Mouse (Mus musculus): ENCODE results near the gene Tpp1.
"Not testable (repeated sequence)": the region's sequence is repeated elsewhere in the genome, so short reads cannot be mapped to it uniquely, and the experiment has no call there.

Gene Tpp1

DNA sequence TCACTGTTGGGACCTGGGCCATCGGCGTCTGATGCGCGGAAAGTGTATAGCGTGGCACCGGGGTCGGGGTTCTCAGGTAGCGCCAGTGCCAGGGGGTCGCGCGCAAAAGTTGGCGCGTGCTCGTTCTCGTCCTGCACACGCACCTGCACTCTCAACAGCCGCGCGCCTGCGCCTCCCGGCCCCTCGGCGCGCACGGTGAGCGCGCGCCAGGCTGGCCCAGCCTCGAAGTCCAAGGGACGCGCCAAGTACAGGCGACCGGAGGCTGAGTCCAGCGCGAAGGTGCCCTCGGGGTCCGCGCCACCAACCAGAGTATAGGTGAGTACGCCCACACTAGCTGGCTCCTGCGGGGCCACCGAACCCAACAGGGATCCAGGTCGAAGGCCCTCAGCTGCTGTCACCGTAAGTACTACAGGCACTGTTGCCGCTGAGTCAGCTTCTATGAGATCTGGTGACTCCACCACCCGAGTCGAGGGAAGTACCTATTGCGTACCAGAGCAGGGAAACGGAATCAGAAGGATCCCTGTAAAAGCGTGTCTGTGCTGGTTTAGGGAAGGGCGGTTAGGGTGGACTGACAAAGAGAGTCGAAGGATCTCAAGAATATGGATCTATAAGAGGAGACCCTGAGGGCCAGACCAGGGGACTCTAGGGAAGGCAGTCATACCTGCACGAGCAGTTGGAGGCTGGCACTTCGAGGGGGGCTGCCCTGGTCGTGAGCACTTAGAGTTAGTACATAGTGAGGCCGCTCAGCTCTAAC, 10.7 kb upstream of the Tpp1 start:
- no peak for DNase-seq (ENCODE audit: low read depth, low spot score)

DNA sequence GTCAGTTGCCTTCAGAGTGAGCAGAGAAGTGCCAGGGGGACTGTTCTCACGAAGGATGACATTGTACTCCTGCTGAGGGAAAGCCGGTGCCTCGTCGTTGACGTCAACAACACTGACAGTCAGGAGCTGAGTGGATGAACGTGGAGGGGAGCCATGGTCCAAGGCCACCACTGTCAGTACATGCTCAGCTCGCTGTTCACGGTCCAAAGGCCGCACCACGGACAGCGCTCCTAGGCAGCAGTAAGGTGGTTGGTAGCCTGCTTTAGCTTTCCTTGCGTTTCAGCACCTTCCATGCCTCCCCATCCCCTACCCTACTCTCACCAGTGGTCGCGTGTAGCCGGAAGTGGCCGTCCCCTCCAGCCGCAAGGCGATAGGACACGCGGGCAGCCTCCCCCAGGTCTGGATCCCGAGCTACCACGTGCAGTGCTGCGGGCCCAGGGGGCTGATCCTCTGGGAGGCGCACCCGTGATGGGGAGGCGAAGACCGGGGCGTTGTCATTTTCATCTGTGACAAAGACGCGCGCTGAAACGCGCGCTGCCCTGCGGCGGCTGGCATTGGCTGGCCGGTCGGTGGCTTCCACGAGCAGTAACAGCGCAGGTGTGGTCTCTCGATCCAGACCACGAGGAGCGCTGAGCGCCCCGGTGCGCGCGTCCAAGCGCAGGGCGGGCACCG, 9.9 kb upstream of the Tpp1 start:
- no peak for DNase-seq (ENCODE audit: low read depth, low spot score)

DNA sequence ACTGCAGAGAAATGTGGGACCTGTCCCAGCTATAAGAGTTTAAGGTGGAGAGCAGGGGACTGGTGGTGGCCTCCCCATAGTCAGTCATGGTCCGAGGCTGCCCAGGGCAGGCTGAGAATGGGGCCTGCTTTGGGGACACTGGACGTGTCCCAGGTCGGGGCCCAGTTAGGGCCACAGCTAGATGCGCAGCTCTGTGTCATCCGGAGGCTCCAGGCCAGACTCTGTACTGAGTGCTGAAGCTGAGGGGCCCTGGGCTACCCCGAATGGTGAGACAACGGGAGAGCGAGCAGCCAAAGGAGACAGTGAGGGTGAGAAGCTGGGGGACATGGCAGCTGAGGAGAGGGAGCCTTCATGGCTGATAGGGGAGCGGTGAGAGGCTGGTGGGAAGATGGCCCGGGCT, 1.2 kb upstream of the Tpp1 start:
- DNase-seq (ENCODE audit: low read depth, low spot score), result no peak

DNA sequence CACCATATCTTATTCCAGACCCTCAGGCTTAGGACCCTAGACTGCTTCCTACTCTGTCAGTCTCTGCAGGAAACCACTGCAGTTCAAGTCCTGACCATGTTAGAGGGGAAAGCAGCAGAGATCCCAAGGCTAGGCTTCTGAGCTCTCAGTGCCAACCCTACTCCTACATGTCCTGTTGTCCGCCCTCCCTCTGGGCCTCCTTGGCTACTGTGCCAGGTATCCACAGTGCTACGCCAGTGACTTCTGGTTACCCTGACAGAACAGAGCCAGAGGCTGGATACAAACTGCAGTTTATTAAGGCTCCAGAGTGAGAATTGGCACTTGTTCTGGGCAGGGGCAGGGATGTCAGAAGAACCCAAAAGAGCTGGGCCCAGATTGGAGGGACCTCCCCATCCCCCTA, 681 bp upstream of the Tpp1 start:
- DNase-seq (ENCODE audit: low read depth, low spot score), result no peak

DNA sequence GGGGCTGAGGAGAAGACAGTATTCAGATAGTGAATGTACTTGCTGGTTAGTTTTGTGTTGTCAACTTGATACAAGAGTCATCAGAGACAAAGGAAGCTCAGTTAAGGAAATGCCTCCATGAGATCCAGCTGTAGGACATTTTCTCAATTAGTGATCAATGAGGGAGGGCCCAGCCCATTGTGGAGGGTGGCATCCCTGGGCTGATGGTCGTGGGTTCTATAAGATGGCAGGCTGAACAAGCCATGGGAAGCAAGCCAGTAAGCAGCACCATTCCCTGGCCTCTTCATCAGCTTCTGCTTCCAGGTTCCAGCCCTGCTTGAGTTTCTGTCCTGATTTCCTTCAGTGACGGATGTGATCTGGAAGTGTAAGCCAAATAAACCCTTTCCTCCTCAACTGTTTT, 4.3 kb downstream of the Tpp1 start:
- no peak for DNase-seq (ENCODE audit: low read depth, low spot score)

DNA sequence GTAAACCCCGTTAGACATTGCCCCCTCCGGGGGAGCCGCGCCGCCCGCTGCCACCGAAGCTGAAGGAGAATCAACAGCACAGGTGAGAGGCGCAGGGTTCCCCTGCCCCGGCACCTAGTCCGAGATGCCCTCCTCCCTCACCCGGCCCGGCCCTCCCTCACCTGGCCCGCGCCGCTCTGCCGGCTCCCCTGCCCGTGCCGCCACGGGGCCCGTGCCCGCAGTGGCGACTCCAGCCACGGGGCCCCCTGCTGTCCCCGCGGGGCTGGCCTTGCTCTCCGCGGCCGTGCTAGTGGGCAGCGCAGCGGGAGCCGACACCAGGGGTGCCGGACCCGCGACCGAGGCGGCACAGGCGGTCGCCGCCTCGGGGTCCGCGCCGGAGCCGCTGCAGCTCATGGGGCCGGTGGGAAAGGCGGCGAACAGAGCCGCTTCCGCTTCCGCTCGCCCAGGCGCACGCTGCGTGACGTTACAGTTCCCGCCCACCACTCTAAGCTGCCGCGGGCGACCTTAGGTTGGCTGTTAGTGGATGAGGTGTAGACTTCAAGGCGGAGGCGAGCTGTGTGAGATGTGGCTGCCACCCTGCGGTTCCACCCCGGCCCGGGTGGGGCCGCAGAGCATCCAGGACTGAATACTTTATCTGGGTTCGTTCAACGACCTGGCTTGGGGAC, 8.0 kb downstream of the Tpp1 start, which contains the start of gene Taf10:
Taf10 (minus strand) TSS at position 436 of the 665 bp plus-strand sequence.
- peak; percentile 58 for DNase-seq (ENCODE audit: low read depth, low spot score)

DNA sequence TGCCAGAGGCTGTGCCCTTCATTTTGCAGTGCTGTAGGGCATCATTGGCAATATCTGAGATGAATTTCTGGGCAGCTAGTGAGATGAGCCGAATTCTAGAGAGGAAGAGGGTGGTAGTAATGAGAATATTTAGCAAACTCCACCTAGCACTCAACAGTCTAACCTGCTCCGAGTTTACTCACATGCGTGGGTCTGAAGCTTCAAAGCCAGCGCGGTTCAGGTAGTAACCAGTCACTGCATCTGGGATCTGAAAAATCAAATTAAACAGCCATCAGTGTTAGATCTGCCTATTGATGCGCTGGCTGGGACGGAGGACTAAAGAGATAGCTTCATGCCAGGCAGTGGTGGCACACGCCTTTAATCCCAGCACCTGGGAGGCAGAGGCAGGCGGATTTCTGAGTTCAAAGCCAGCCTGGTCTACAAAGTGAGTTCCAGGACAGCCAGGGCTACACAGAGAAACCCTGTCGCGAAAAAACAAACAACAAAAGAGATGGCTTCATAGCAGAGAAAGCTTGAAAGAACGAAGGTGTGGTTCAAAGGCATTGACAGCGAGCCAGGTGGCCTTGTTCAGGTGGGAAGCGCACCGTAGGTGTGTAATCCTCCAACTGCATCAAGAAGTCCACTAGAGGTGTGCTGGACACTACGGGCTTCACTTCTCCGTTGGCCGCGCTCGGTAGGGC, 8.6 kb downstream of the Tpp1 start:
- DNase-seq (ENCODE audit: low read depth, low spot score), result not testable (repeated sequence)

DNA sequence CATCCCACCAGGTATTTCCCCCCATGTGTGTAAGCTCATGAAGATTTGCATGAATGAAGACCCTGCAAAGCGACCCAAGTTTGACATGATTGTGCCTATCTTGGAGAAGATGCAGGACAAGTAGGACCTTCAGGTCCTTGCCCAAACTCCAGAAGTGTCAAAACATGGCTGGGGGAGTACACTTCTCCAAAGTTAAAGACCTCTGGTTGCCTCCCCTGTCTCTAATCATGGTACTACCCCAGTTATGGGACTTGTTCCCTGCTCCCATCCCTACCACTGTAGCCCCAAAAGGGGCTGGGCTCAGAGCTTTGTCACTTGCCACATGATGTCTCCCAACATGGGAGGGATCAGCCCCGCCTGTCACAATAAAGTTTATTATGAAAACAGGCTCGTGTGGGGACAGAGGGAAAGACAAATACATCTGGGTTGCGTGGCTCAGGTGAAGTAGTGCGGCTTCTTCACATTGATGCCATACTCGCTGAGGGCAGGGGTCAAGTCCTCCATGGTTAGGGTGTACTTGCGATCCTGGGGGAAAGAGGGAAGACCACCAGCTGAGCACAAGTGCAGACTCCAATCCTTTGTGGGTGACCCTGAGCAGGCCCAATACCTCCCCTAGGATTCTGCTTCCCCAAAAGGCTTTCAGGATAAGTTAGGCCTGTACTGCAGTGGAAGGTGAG, 9.4 kb downstream of the Tpp1 start:
- DNase-seq (ENCODE audit: low read depth, low spot score), result not testable (repeated sequence)

DNA sequence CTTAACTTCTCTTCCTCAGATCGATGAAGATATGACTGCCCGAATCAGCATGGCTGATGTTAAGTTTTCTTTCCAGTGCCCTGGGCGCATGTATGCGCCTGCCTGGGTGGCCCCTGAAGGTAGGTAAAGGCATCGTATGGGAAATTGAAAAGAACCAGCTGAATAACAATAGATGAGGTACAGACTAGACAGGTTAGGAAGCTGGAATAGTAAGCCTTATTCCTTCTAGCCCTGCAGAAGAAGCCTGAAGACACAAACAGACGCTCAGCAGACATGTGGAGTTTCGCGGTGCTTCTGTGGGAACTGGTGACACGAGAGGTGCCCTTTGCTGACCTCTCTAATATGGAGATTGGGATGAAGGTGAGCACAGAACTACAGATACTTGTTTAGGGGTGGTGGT, 10.1 kb downstream of the Tpp1 start:
- DNase-seq (ENCODE audit: low read depth, low spot score), result no peak

DNA sequence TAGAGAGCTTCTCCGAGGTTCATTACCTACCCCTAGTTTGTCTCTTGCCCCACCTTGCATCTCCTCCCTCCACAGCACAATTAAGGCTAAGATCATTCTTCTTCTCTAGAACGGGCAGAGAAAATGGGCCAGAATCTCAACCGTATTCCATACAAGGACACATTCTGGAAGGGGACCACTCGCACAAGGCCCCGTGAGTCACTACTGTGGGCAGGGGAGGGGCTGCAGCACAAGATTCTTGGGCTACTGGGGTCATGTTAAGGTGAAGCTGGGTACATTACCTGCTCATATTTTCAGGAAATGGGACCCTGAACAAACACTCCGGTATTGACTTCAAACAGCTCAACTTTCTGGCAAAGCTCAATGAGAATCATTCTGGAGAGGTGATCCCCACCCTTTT, 11.2 kb downstream of the Tpp1 start:
- no peak for DNase-seq (ENCODE audit: low read depth, low spot score)

DNA sequence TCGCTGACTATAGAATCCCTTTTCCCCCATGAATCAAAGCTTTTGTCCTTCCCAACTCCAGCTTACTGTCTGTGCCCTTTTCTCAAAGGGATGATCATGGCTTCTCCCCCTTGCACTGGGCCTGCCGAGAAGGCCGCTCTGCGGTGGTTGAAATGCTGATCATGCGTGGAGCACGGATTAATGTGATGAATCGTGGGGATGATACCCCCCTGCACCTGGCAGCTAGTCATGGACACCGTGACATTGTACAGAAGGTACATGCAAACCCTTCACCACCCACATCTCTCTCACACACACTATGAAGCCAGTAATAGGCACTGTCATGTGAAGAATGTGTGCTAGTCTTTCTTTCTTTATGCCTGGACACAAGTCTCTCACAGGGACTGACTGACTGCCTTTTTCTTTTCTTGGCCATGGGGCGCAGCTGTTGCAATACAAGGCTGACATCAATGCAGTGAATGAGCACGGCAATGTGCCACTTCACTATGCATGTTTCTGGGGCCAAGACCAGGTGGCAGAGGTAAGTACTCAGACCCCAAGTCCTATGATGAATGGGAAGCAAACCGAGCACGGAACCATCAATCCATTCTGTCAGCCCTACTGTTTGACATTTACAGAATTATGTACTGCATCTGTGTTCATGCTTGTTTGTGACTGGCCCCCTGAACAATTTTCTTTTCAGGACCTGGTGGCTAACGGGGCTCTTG, 11.8 kb downstream of the Tpp1 start:
- no peak for DNase-seq (ENCODE audit: low read depth, low spot score)

DNA sequence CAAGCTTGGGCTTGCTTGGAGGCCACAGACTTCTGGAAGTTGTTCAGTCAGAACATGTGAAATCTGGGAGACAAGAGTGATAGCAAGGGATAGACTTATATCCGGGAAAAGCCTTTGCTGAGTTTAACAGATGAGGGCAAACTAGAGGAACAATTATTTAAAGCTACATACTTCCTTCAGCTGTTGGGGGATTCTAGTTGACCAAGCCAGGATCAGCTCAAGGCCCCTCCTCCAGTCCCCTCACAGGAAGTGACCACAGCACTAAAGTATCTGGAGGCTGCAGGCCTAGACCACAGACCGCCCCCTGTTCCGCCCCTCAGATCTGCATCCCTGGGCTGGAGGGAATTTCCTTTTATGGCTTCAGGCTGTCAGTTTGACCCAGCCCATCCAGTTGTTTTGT, 13.1 kb downstream of the Tpp1 start:
- no peak for DNase-seq (ENCODE audit: low read depth, low spot score)

DNA sequence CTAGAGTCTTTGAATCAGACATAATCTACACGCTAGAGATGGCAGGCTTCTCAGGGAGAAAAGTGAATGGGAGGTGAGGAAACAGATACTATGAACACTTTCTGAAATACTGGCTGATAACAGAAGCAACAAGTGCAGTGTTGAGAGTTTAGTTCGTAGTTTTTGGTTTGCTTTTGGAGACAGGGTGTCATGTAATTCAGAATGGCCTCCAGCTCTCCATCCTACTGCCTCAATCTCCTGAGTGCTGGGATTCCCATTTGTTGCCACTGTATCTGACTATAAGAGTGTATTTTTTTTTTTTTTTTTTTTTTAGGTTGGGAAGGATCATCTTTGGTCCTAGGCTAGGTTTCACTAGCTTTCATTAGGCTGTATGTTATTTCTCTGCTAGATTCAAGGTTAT, 13.7 kb downstream of the Tpp1 start:
- DNase-seq (ENCODE audit: low read depth, low spot score), result no peak

DNA sequence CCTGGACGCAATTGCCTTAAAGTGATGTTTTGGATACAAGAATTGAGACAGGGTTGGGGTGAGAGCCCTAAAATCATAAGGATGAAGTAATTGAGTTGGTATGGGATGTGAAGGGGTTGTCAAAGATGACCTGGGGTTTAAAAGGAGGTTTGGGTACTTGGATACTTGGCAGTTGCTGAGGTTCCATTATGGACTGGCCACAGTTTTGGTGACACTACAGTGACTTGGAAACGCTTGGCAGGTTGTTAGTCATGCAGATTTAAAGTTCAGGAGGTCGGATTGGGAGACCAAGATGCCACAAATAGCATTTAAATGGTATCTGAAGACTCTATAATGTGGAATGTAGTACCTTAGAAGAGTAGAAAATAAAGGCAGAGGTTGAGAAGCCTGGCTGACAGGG, 14.4 kb downstream of the Tpp1 start:
- no peak for DNase-seq (ENCODE audit: low read depth, low spot score)

DNA sequence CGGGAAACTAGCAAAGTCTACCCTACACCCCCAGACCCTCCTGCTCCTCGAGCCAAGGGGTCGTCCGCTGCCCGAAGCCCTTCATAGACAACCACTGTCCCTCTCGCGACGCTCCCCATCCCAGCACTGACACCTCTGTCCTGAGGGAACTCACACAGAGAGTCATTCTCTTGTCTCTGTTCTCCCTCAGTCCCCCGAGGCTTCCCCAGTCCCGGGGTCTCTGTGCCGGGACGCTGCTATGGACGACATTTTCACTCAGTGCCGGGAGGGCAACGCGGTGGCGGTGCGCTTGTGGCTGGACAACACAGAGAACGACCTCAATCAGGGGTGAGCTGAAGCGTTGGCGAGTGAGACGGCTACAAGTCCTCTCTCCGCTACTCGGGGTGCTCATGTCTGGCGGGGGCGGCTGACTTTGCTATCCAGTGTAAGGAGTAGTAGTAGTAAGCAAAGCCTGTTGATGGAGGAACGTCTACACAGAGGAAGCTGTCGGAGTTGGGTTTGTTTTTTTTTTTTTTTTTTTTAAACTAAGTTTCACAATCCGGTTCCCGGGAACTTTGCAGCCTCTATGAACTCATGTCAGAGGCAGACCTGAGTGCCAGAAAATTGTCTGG, 15.0 kb downstream of the Tpp1 start, which contains the start of gene Rrp8:
Rrp8 (minus strand) TSS at position 475 of the 611 bp plus-strand sequence.
- no peak for DNase-seq (ENCODE audit: low read depth, low spot score)

DNA sequence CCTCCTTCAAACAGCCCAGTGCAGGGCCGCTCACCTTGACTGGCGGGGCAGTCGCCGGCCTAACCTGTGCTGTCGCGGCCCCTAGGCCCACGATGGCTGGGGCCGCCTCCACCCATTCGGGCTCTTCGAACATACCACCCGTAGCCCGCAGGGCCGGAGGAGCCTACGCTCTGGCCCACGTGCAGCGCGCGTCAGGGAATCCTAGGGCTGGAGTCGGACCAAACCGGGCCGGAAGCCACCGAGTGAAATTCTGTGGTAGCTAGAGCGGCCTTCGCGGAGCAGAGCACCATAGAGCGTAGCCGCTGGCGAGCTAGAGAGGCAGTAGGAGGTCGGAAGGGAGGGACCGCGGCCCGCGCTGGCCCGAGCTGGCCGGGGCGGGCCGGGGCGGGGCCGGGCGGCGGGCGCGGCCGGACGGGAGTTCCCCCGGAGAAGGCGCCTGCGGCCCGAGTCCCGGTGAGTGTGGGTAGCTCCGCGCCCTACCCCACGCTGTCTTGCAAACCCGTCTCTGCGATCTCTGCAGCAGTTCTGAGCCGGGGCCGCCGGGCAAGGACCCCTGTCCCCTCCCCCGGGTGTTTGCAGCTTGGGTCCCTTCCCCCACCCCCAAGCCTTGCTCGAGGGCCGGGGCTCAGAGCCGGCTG, 15.7 kb downstream of the Tpp1 start, which contains the start of gene Ilk:
Ilk (plus strand) TSS at position 329 of the 638 bp plus-strand sequence.
- peak; percentile 56 for DNase-seq (ENCODE audit: low read depth, low spot score)

DNA sequence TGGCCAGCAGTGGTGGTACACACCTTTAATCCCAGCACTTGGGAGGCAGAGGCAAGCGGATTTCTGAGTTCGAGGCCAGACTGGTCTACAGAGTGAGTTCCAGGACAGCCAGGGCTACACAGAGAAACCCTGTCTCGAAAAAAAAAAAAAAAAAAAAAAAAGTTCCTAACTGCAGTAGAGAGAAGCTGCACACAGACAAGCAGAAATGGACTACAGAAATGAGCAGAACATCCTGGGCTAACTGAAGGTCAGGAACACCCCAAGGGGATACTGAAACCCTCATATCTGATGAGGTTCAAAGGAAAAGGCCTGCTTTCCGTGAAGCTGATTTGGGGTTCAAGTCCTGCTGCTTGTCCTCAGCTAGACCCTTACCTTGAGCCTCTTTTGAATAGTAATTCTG, 16.6 kb downstream of the Tpp1 start:
- DNase-seq (ENCODE audit: low read depth, low spot score), result not testable (repeated sequence)

DNA sequence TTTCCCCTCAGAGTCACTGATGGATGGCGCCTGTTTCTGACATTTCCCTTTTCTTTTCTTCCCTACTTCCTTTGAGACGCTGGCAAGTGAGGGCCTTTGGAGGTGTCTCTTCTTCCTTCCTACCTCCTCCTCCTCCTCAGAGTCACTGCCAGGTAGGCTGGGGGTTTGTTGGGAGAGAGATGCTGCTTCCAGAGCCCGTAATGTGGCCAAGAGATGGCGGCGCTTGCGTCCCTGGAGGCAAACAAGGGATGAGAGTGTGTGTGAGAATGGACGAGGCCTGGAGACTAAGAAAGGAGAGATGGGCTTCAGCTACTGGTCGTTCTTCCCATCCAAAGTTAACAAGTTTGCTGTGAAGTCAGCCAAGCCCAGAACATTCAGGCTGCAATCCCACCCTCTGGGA, 17.2 kb downstream of the Tpp1 start:
- no peak for DNase-seq (ENCODE audit: low read depth, low spot score)

DNA sequence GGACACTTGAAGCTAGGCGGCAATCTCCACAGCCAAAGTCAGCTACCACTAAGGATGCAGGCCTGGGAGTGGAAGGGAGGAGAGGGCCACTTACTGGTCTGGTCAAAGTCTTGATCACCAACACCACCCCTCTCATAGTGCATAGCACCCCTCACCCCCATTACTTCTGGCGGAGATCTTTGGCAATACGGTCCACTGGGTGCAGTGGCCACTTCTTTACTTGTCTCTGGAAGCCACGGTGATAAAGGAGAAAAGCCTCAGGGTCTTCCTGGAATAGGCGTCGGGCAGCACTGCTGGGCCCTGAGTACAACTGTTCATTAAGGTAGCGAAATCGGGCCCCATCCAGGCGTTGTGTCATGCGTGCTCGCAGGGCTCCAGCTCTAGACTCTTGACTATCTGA, 18.2 kb downstream of the Tpp1 start:
- DNase-seq (ENCODE audit: low read depth, low spot score), result no peak
